Mouse (Mus musculus): ENCODE results near the gene Armc12.
"Not testable (repeated sequence)": the region's sequence is repeated elsewhere in the genome, so short reads cannot be mapped to it uniquely, and the experiment has no call there.

Armc12 gene

GRCm38 (mm10) chr17:28531946-28532345 lies 1.3 kb downstream of the Armc12 start:
- peak; percentile 53 for DNase-seq (ENCODE audit: low spot score)

- no peak for DNase-seq (ENCODE audit: low spot score)
Measured at GRCm38 (mm10) chr17:28532557-28532956, 2.0 kb downstream of the Armc12 start.

GRCm38 (mm10) chr17:28533327-28533726 lies 2.7 kb downstream of the Armc12 start:
- DNase-seq (ENCODE audit: low spot score) = no peak

GRCm38 (mm10) chr17:28537881-28538280 lies 7.3 kb downstream of the Armc12 start:
- DNase-seq (ENCODE audit: low spot score) = no peak

- no peak for DNase-seq (ENCODE audit: low spot score)
Measured at GRCm38 (mm10) chr17:28546925-28547324, 16.3 kb downstream of the Armc12 start.

- no peak for DNase-seq (ENCODE audit: low spot score)
Measured at GRCm38 (mm10) chr17:28548550-28548949, 17.9 kb downstream of the Armc12 start.

GRCm38 (mm10) chr17:28549111-28549510 lies 18.5 kb downstream of the Armc12 start, which contains the start of gene Clpsl2:
Gene Clpsl2 (plus strand): TSS chr17:28549411.
- DNase-seq (ENCODE audit: low spot score) = no peak

- DNase-seq (ENCODE audit: low spot score) = peak; percentile 83
Measured at GRCm38 (mm10) chr17:28553040-28553793, 22.6 kb downstream of the Armc12 start.

GRCm38 (mm10) chr17:28554021-28554420 lies 23.4 kb downstream of the Armc12 start:
- not testable (repeated sequence) for DNase-seq (ENCODE audit: low spot score)

GRCm38 (mm10) chr17:28556635-28557396 lies 26.2 kb downstream of the Armc12 start:
- peak; percentile 65 for DNase-seq (ENCODE audit: low spot score)

- no peak for DNase-seq (ENCODE audit: low spot score)
Measured at GRCm38 (mm10) chr17:28557772-28558171, 27.2 kb downstream of the Armc12 start.

- DNase-seq (ENCODE audit: low spot score) = no peak
Measured at GRCm38 (mm10) chr17:28560598-28560997, 30.0 kb downstream of the Armc12 start, which contains the start of gene Clps. Gene Clps (minus strand): TSS chr17:28560766.

GRCm38 (mm10) chr17:28561613-28562012 lies 31.0 kb downstream of the Armc12 start:
- no peak for DNase-seq (ENCODE audit: low spot score)

- no peak for DNase-seq (ENCODE audit: low spot score)
Measured at GRCm38 (mm10) chr17:28565181-28565580, 34.6 kb downstream of the Armc12 start.

- DNase-seq (ENCODE audit: low spot score) = no peak
Measured at GRCm38 (mm10) chr17:28567541-28567940, 36.9 kb downstream of the Armc12 start.

GRCm38 (mm10) chr17:28571868-28572267 lies 41.3 kb downstream of the Armc12 start:
- DNase-seq (ENCODE audit: low spot score) = no peak

GRCm38 (mm10) chr17:28572521-28572920 lies 41.9 kb downstream of the Armc12 start:
- no peak for DNase-seq (ENCODE audit: low spot score)

GRCm38 (mm10) chr17:28572941-28573340 lies 42.3 kb downstream of the Armc12 start:
- DNase-seq (ENCODE audit: low spot score) = no peak

- peak; percentile 84 for DNase-seq (ENCODE audit: low spot score)
Measured at GRCm38 (mm10) chr17:28575244-28576125, 44.9 kb downstream of the Armc12 start, which contains the start of gene Lhfpl5. Gene Lhfpl5 (plus strand): TSS chr17:28575641.

- DNase-seq (ENCODE audit: low spot score) = peak; percentile 86
Measured at GRCm38 (mm10) chr17:28580396-28580795, 49.8 kb downstream of the Armc12 start.

- DNase-seq (ENCODE audit: low spot score) = no peak
Measured at GRCm38 (mm10) chr17:28581056-28581455, 50.5 kb downstream of the Armc12 start.

GRCm38 (mm10) chr17:28586509-28586908 lies 55.9 kb downstream of the Armc12 start:
- no peak for DNase-seq (ENCODE audit: low spot score)
